Mouse (Mus musculus) retina, embryonic 14.5 days (tissue): ENCODE results near the gene Lnx1.

Experiments
- DNase-seq: peaks from one replicate; pipeline ENCODE4 v3.0.0-alpha.2; 2015; ENCODE audit warnings: low spot score

Lnx1 gene

DNA sequence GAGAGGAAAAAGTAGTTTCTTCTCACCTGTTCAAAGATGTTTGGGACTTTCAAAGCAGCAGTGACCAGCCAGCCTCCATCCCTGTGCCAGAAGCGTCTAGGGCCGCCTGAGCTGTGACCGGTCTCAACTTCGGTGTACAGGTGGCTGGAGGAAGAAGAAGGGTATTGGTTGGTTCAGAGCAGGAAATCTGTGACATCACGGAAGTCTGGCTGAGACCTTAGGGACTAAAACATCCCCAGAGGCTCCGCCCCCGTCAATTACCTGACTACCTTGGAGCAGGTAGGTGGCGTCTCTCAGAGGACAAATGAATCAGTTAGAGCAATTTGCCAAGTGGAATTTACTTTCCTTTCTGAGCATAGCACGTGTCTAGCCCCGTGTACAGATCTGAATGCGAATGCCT lies at the start of gene Lnx1:
Lnx1 (minus strand) TSS at position 147 of the 400 bp plus-strand sequence.
- DNase-seq = no peak

DNA sequence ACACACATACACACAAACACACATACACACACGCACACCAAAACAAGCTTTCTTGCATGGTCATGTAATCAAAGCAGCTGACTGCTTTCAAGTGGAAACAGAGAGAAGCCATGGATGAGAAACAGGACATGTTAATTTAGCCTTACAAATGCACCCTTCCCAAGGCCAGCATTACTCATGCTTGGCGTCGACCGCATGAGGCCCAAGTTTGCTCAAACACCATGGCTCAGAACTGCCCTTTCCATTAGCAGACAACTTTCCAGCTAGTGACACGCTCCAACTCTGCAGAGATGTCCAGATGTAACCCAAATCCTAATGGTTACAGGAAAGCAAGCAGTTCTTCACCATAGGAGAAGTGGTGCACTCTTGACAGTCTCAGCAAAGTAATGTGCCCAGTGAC lies 47.8 kb upstream of the Lnx1 start:
- DNase-seq = no peak

DNA sequence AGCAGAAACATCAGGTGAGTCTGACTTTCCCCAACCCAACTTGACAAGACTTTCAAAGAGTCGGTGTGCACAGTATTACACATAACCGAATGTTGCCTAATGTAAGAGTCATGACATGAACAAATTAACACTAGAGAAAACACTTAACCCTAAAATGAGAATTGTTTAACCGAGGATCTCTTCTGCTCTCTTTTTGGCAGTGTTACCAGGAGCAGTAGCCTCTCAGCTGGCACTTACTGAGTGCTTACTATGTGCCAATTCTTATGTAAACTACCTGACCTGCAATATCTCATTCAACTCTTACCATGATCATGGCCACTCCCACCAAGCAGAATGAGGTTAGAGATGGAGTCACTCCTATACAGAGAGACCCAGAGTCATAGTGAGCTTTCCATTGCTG lies 44.8 kb upstream of the Lnx1 start:
- DNase-seq = no peak

DNA sequence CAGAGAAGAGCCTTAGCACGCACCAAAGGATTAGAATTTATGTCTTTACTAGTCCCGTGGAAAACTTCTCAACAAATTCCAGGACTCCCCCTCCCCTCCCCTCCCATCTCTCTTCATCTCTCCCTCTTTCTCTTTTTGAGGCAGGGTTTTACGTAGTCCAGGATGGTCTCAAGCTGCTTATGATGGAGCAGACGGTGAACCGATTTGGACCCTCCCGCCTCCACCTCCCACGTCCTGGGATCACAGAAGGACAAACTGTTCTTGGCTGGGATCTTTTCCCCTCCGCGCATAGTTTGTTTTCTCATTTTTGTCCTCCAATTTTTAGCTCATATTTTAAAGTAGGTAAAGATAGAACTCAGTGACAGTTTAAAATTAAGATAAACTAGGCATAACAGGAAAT lies 38.2 kb upstream of the Lnx1 start:
- DNase-seq = no peak

DNA sequence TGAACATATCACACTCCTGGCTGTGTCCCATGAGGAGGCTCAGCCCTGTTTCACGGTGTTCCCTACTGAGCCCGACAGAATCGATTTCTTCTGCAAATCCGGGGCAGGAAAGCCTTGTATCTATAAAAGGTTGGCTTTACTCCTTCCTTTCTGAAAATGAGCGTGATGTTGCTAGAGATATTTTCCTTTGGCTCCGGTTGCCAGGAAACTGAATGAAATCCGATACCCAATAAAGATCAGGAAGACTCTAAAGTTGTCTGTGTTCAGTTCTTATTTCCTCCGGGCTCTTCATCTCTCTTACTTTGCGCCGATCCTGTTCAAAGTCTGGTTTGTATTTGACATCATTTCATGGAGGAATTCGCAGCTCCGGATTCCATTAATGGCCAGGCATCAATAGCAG lies 36.7 kb upstream of the Lnx1 start:
- no peak for DNase-seq

DNA sequence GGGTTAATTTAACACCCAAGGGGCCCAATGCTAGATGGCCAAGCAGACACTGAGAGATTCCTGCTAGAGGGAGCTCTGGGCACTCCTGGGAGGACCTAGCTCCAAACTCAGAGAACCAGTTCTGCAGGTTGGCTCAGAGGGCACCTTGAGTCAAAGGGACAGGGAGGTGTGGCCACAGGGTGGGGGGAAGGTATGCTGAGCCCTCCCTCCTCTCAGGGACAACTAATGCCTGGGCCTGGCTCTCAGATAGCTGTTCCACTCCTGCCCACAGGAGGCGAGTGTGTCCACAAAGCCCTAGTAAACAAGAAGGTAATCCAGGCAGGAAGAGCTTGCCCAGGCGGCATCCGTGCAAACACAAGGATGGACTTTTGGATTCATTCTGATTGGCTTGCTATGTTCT lies 35.6 kb upstream of the Lnx1 start:
- DNase-seq = no peak

DNA sequence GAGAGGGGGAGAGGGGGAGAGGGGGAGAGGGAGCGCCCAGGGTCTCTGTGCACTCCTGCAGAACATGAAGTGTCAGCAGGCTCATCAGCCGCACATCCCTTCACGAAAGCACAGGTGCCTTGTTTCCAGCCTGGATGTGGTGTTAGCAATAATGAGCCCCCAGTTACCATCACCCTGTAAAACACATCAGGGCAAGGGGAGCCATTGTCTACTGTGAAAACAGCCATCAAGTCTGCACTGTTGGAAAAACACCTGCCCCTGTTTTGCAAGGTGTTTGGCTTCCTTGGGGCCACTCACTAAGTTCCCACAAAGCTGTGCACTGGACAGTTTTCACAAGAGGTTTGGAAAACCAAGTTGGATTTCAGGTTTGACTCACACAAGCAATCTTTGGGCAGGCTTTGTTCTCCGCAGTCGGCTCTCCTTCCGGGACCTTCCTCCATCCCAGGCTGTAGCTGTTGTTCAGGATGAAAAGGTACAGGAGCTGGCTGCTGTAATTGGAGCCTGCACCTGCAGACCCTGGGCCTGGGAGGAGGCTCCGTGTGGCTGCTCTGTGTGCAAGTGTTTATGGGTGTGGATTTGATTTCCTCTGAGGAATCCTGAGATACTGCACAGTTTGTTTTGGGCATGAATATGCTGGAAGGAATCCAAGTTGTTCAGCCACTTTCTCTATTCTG lies 31.3 kb upstream of the Lnx1 start:
- DNase-seq = no peak

DNA sequence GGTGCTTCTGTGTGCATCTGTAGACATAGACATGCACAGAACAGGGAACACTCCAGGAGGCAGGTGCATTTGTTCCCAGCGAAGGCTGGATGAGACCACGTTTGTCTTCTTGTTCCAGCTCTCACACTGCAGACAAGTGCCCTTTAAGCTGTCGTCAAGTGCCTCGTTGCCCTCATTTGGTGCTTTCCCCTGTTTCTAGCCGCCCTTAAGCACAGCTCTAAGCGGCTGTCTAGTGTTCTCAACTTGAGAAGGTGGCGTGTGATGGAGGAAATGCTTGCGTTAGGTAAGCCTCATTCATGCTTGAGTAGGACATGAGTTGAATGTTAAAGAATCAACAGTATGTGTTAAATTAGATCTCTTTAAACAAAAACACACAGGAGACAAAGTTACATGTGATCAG lies 29.9 kb upstream of the Lnx1 start:
- no peak for DNase-seq

DNA sequence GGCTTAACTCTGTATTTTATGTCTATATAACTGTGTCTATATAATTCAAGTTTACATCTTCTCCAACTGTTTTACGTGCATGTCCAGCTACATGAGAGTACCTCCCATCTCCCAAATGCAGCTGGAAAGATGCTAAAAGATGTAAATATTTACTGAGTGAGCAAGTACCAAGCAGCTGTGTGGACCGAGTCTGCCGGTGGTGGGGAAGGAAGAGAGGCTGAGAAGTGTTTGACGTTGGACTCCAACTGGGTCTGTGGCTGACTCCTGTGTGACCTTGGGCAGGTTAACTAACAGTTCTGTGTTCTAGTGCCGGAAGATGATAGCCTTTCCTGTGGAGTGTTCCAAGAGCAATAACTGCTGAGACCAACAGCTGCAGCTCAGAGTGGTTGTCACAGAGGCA lies 27.9 kb upstream of the Lnx1 start:
- no peak for DNase-seq

DNA sequence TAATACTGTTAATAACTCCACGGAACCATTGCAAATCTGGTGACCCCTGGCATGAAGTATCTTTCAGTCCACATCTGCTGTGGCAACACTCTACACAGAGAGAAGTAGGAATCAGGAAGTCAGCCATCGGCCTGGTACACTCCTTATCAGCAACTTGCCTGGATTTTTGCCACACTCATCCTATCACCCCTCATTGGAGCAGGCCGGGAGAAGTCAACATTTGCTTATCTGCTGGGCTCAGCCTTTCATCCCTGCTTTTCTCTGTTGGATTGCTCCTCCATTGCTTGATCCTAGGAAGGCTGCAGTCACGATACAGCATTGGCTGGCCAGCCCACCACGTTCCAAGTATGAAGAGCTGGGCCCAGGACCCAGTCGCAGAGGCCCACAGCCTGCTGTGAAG lies 26.9 kb upstream of the Lnx1 start:
- no peak for DNase-seq

DNA sequence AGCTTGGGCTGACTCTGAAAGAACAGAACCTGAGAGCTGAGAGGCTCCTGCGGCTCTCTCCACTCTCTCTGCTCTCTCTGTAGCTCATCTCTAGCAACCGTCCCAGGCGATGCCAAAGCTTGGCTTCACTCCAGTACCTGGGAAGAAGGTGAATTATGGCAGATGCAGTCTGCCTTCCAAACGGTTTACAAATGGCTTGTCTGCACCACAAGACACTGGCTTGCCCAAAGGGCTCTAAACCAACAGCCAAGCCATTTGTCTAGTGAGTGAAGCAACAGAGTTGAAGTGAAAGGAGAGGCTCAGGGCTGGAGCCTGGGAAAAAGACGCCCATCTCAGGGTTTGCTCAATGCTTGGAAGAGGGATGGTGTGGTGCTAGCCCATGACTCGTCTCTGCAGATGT lies 25.5 kb upstream of the Lnx1 start:
- DNase-seq = no peak

DNA sequence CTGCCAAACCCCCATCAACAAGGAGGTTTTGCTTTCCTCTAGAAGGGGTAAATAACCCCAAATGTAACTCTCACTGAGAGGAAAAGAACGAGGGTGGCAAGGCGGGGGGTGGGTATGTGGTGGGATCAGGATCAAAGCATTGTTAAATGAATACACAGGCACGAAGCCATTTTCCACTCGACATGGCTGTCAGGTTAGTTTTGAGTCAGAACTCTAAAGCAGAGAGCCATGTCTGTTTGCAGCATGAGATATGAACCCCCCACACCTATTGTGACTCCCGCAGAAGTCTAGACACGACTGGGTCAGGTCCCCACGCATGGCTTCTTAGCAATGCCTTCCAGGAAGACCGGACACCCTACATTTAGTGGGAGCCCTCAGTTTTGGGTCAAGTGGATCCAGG lies 24.6 kb upstream of the Lnx1 start:
- DNase-seq = peak; percentile 55

DNA sequence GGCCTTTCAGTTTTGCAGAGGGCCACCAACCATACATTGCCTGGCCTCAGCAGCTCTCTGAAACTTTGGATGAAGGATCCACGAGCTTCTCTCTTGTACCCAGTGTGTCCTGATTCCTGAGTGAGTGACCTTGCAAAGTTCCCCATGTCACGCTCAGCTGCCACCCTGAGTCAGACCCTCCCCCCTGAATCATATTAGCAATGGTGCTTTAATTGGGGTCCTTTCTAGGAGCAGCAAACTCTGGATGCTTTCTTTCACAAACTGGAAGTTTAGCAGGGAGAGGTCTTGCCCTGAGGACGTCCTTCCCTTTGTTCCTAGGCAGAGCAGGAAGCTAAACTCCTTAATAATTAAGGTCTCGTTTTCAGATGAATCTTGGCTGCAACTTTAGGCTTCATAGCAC lies 22.8 kb upstream of the Lnx1 start:
- no peak for DNase-seq

DNA sequence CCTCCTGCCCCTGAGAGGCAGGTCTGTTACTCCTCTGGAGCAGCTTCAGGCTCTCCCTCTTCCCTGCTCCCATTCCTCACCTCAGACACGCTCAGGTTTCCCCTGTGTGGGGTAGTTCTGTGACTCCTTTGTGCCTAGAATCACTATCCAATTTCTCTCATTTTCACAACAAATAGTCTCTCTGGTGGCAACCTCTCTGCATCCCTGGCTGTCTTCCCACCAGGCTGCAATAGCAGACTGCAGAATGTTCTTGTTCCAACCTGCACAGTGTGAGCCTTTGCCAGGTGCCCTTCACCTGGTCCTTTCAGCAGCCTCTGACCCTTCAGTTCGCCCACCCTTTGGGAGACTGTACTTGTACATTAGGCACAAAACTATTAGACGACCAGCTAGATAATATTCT lies 19.1 kb upstream of the Lnx1 start:
- DNase-seq = no peak

DNA sequence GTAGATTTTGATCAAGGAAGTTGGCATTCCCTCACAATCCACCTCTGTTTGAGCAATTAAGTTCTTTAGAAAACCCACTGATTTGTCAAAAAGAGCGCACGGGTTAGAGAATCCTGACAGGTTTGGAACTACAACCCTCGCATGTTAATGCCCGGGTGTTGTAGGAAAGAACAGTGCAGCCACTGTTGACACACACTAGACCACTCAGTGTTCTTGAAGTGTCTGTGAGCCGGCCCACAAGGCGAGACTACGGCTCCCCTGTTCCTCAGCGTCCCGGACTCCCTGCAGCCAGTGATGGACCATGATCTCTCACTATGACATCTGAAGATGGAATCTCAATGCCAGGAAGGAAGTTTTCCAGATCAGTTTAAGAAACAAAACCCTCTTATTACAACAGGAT lies 17.9 kb upstream of the Lnx1 start:
- no peak for DNase-seq

DNA sequence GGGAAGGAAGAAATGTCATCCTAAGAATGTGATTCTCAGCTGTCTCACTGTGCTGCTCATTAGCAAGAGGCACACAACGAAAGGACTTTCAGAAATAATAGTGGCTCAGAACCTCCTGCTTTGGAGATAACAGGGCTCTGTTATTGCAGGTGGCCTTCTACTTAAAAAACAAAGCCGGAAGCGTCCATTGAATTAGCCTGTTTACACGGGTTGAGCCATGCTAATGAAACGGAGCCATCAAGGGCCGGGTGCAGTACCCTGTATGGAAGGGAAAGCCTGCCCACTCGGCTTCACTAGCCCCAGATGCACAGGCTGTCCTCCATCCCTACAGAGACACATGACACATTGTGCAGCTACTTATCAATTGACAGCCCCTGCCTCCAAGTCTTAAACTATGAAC lies 13.5 kb upstream of the Lnx1 start:
- no peak for DNase-seq

DNA sequence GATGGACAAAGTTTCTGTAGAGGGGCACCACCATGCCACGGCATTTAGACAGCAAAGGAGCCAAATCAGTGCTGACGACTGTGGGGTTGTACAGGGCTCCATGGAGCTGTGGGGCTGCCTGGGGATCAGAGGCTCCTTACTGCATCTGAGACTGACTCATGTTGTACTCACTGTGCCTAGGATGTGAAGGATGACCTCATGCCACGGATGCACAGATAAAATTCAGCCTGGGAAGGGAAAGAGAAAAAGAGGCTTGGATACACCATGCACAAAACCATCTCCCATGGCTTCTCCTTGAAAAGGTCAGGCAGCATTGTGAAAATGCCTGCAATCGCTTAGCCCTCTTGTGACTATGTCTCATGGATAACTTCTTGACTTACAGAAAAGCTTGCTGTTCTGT lies 10.1 kb upstream of the Lnx1 start:
- no peak for DNase-seq

DNA sequence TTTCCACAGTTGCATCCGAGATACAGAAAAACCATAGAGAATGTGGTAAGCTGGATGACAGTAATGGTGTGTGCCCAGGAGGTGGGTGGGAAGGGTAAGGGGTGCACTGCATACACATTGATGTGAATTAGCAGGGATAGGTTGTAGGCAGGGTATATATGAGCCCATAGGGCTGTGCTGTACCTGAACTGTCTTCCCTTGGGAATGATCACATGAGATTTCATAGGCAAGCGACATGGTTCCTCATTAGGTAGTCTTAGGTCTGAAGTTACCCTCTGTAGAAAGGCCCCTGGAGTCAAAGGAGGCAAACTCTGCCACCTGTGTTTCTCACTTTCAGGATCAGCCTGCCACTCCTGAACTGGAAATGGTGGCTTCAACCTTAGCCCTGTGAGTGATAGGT lies 9.3 kb upstream of the Lnx1 start:
- DNase-seq = no peak

DNA sequence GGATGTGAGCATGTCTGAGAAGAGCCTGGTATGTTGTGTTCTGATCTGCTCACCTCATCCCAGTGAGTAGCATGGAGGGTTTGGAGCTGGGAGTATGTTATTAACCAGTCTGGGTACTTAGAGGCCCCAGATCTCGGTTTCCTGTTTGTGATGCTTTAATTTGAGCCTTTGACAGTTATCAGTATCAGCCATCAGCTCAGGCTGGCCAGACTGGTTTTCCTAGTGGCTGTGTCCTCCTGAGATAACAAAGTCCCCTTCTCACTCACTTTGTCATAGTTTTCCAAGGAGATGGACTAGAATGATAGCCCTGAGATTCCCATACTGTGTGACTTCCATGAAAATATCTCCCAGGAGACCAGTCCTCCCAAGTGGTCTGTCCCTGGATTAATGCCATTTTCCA lies 8.3 kb upstream of the Lnx1 start:
- DNase-seq = no peak

DNA sequence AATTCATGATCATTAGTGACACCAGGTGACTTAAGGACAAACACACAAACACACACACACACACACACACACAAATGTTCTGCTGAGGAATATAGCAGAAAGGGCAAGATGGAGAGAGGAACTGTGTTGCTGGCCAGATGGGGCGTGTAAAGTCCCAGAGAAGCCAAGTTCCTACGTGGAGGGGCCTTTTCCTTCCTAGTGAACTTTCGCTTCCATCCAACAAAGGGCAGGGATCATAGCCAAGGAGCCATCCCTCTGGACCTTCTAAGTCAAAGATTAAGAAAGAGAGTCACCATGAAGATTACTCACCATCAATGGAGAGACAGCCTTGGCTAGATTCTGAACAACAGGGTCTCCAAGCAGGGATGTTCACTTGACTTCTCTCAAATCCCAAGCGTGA lies 7.5 kb upstream of the Lnx1 start:
- DNase-seq = no peak

DNA sequence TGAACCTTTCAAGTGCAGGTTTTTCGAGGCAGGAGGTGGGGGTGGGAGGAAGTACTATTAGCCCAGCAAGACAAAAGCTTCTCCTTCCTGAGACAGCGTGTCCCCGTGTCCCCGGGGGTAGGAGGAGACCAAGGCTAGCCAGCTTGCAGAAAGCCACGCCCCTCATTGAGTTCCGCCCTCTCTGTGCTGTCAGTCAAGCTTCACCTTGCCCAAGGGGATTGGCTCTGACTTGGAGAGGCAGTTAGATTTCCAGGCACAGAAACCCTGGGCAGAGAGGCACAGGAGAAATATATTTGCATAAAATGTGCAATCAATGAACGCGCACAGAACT lies 1.7 kb upstream of the Lnx1 start:
- peak; percentile 89 for DNase-seq

DNA sequence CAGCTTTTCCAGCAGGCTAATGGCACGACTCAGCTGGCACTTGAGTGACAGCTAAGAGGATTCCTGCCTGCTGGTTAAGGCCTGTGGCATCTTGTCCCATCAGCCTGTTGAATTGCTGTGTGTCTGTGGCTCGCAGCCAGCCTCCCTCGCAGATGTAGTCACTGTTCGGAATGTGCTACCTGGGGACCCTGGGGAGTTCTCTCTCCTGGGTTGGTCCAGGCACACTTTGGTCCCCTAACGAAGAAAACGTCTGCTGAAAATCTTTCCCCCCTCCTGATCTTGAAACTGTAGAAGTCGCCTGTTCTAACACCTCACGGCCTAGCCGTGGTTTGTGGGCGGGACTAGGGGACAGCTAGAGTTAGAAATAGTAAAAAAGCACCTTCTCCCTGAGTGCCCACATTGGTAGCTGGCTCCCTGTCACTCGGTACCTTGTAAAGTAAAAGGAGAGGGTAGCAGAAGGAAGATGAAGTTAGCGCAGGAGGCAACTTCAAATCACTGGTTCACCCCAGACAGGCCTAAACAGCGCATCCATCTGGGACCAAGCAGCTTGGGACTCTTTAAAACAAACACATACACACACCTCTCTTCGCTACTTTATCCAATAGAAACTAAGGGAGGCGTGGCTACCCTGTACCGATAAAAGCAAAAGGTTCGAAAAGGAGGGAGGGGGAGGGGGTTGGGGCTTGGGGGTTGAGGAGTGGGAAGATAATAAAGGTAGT lies 1.2 kb upstream of the Lnx1 start:
- DNase-seq = peak; percentile 61

DNA sequence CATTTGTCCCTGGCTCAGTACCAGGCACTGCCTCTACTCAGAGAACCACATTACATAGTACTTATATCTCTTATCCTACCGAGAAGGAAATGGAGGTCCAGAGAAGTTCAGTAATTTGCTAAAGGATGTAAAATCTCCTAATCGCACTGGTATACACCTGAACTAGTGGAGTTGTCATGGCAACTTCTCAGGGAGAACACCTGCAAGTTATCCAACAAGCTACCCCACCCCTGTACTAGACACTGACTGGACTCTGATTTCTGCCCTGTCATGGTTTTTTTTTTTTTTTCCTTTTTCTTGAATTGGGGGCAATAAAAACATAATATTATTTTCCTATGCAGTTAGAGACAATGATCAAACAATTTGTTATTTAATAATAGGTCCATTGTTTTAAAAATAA lies 1.8 kb downstream of the Lnx1 start:
- no peak for DNase-seq

DNA sequence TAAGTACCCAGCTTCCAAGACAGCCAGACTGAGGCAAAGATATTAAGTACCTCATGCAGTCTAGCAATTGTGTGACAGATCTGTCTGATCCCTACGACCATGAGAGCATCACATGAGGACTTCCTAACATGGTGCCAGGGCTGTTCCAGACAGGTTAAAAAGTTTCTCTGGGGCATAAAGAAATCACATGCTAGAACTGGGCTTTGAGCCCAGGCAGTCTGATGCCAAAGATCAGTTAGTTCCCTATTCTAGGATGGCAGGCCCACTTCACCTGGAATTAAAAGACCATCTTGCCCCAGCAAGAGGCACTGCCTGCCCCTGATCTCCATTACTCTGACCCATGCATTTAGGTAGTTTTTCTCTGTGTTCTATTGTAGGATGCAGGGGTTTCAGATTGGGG lies 3.0 kb downstream of the Lnx1 start:
- no peak for DNase-seq
